Mouse (Mus musculus) megakaryocyte, embryonic 14.5 days (primary cell): ENCODE measurements at regions not wholly inside any gene's neighbourhood (a gene's known extent, or its start where the extent isn't known, plus 50 kb on each side); places are given as distances from the start of the nearest gene placed in this dataset.

Experiments used
- FLI1 ChIP-seq: IDR thresholded peaks from 2 replicates; pipeline ENCODE4 v1.6.1; 2012; ENCODE audit warnings: low read length, inconsistent platforms, mixed read lengths
- GATA1 ChIP-seq: IDR thresholded peaks from 3 replicates; pipeline ENCODE4 v1.6.1; 2012; ENCODE audit warnings: mixed read lengths, low read length, inconsistent platforms, borderline replicate concordance

DNA sequence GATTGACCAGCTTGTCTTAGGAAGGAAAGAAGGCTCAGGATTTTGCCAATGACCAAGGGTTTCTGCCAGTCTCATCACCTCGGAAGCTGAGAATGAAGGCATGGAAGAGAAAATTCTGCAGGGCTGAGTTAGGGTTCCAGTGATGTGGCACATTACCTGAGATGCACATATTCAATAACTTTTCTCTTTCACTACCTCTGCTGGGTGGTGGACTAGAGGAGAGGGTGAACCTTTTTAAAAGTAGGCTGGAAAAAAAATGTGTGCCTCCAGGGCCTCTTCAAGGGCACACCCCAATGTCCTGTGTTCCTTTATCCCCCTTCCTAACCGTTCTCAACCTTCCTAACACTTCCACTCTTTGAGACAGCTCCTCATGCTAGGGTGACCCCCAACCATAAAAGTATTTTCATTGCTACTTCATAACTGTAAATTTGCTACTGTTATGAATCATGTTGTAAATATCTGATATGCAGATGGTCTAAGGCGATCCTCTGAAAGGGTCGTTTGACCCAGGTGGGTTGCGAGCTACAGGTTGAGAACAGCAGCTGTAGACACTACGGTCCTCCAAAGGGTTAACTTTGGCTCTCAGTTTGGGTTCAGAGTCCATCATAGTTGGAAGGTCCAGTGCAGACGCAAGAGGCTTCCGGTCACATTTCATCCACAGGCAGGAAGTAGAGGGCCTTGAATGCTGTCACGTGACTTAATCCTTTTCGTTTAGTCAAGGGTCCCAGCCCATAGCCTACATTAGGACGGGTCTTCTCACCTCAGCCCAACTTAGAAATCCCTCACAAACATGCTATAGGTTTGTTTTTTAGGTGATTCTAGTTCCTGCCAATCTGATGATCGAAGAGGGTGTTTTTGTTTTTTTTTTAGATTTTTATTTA is 75.1 kb upstream of the Cpsf6 start:
- TF ChIP-seq GATA1 (no peak), FLI1 (no peak)
